Mouse (Mus musculus): Measurements from ENCODE around the gene Rs1.
A peak's percentile ranks its signal among the peaks of the same experiment; 100 is the strongest.
"Not testable (repeated sequence)": the region's sequence is repeated elsewhere in the genome, so short reads cannot be mapped to it uniquely, and the experiment has no call there.

The Rs1 gene

DNA sequence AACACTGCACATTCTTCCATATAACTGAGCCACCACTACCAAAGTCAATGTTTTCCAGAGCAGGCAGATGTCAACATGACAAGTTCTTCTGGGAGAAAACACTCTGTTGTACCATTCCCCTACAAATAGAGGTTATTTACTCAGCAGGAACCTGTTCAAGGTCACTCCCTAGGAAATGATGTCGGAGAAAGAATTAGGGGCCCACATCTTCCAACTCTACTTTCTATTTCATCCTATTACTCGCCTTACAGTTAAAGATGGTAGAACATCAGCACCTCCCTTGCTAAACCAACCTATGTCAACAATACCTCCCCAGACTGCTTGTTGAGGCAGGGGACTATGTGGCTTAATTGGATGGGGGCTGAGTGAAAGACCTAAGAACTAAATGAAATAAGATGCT, at the start of gene Rs1:
TSS of gene Rs1 (plus strand) at position 301 of the 400 bp plus-strand sequence.
- DNase-seq (ENCODE audit: low read depth): no peak

DNA sequence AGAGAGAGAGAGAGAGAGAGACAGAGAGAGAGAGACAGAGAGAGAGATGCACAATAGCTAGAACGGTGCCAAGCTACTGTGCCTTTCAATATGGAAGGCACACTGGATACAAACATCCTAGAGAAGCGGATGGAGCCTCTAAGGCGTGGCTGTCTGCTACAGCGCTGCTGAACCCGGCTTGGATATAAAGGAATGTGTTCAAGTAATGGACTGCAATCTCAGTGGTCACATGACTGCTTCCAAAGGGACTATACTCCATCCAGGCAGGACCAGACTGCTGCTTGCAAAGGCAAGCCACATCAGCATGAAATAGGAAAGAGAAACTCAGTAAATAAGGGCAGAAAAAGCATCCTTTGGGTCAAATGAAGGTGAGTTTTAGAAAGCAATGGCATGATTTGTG, 32.2 kb upstream of the Rs1 start, which contains the start of gene Ppef1:
TSS of gene Ppef1 (minus strand) at position 116 of the 400 bp plus-strand sequence.
- no peak for DNase-seq (ENCODE audit: low read depth)

DNA sequence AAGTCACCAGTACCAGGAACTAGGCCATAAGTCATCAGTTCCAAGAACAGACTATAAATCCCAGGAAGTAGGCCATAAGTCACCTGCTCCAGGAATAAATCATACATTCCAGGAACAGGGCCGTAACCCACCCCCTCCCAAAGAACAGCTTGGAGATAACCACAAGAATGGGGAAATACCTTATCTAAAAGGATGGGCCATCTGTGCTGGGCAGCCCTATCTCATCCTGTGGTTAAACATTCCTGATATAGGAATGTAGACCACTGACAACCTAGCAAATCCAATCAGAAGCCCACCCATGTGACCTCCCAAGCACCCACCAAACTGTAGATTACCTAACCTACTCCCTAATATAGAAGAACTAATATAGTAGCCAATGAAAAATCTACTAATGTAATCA, 22.4 kb upstream of the Rs1 start:
- DNase-seq (ENCODE audit: low read depth): no peak

GRCm38 (mm10) chrX:160748653-160749052, 19.2 kb upstream of the Rs1 start:
- DNase-seq (ENCODE audit: low read depth): no peak

DNA sequence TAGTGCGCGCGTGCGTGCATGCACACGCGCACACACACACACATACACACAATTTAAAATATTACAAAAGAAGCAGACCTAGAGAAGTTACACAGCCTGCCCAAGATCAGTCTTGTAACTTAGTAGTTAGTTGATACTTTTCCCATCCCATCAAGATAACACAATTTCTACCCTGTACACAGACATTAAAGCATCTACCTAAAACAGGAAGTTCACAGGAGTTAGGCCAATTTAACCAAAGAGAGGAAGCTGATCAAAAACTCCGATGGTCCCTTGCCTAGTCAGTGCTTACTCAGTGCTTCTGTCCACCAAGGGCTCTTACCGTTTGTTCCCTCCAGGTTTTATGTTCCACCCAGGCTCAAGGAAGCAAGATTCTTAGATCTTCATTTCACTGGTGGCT, 17.0 kb upstream of the Rs1 start:
- no peak for DNase-seq (ENCODE audit: low read depth)

GRCm38 (mm10) chrX:160765389-160766232, 2.2 kb upstream of the Rs1 start:
- peak; percentile 68 for DNase-seq (ENCODE audit: low read depth)

- DNase-seq (ENCODE audit: low read depth): no peak
Measured at GRCm38 (mm10) chrX:160766233-160766616, 1.6 kb upstream of the Rs1 start.

- not testable (repeated sequence) for DNase-seq (ENCODE audit: low read depth)
Measured at GRCm38 (mm10) chrX:160769622-160770021, 1.8 kb downstream of the Rs1 start.

GRCm38 (mm10) chrX:160773033-160773432, 5.2 kb downstream of the Rs1 start:
- DNase-seq (ENCODE audit: low read depth): no peak

- DNase-seq (ENCODE audit: low read depth): no peak
Measured at GRCm38 (mm10) chrX:160782276-160782675, 14.5 kb downstream of the Rs1 start.

- DNase-seq (ENCODE audit: low read depth): no peak
Measured at GRCm38 (mm10) chrX:160794920-160795319, 27.1 kb downstream of the Rs1 start.

- DNase-seq (ENCODE audit: low read depth): no peak
Measured at GRCm38 (mm10) chrX:160804409-160805150, 36.8 kb downstream of the Rs1 start.

GRCm38 (mm10) chrX:160808226-160808625, 40.4 kb downstream of the Rs1 start:
- DNase-seq (ENCODE audit: low read depth): no peak
